Mouse (Mus musculus) thymus, adult 2 months (tissue): ENCODE results near the gene Atad5.

Source experiments
- CTCF ChIP-seq: fragments of 200-500 bp; IDR thresholded peaks from 2 replicates; pipeline ENCODE4 v1.5.1; 2012; ENCODE audit warnings: mild to moderate bottlenecking, control low read depth, low read length, moderate library complexity, borderline replicate concordance; ENCODE audit not compliant: control insufficient read depth, poor library complexity, insufficient read depth; ENCODE audit errors: extremely low read depth
- POLR2A ChIP-seq: fragments of 200-500 bp; IDR thresholded peaks from 2 replicates; pipeline ENCODE4 v1.6.1; 2012; ENCODE audit warnings: mild to moderate bottlenecking, low read length, control low read depth, moderate library complexity; ENCODE audit not compliant: control insufficient read depth, poor library complexity, insufficient read depth; ENCODE audit errors: extremely low read depth

DNA sequence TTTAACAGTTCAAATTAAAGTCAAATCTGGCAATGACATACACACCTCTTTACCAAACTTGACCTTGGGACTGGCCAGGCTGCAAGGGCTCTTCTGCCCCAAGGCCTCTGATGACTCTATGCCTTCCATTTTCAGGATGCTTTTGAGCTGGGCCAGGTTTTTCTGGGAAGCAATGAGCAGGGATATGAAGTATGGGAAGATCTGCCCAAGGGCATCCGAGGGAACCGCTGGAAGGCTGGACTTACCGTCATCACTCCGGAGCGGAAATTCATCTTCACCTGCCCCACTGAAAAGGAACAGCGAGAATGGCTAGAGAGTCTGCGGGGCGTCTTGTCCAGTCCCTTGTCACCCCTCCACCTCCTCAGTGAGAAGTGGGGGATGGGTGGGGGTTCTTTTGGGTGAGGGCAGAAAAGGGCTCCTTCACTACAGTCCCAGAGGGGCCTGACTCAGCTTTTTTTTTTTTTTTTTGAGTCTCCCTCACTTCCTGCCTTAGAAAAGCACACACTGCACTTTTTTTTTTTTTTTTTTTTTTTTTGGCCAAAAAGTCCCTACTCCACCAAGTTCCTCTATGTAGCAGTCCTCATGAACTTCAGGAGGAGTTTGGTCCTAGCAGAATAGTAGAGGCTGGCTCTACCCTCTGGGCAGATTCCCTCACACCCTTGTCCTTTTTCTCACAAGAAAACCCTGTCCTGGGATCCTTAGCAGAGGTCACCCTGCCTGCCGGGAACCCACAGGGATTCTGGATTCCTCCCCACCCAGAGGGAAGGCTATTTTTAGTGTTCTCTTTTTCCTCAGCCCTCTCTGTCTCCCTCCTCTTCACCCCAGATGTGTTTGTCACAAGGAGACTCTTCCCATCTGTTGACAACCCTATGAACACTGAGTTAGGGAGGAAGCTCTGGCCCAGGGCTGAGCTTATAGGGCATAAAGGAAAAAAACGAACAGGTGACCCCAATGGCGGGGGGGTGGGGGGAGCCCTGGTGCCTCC lies 88.0 kb downstream of the Atad5 start:
- TF ChIP-seq POLR2A, result no peak
- no peak for TF ChIP-seq CTCF
